ENCODE assay signal across 18 mouse cellular contexts in genomic region chr10:27344278-27344677, GRCm38 (mm10).
DNase-seq lines count a peak whose midpoint lies in the region; ATAC-seq and TF ChIP-seq lines count a peak whose summit lies in the region.
"Had no signal": no experiment of that assay in that cellular context is flagged by ENCODE, and none has a peak within 500 bp of the region (broad histone marks: within the 10 kb centered on the region; RNA-seq: fewer than 3 reads in every experiment).

No protein-coding gene starts in this region.

- no peaks in the 10 kb centered on the region for H3K36me3 ChIP-seq in forebrain, postnatal 0 days (ENCODE audit: insufficient read depth)
- no peaks in the 10 kb centered on the region for H3K36me3 ChIP-seq in midbrain, embryonic 15.5 days (replicated peaks)
- H3K36me3 ChIP-seq: intestine, embryonic 15.5 days; liver, embryonic 13.5 days had no signal

- TF ChIP-seq CTCF in forebrain, postnatal 0 days (IDR thresholded peaks at IDR 0.05; ENCODE audit: low read depth), result no peak

- no peaks in the 10 kb centered on the region for H3K4me1 ChIP-seq in forebrain, postnatal 0 days (ENCODE audit: insufficient read depth)
- no peaks in the 10 kb centered on the region for H3K4me1 ChIP-seq in midbrain, embryonic 15.5 days
- H3K4me1 ChIP-seq: intestine, embryonic 15.5 days; liver, embryonic 13.5 days had no signal

- peaks cover 4% of the 10 kb centered on the region; the same call in 1 of the 2 replicates for H3K9me3 ChIP-seq in forebrain, postnatal 0 days (ENCODE audit: low read length)
- H3K9me3 ChIP-seq in midbrain, embryonic 15.5 days, result no peaks in the 10 kb centered on the region
- H3K9me3 ChIP-seq: intestine, embryonic 15.5 days; liver, embryonic 13.5 days had no signal

- ATAC-seq in forebrain, postnatal 0 days, result peak; percentile 51; the same call in 1 of the 2 replicates
- ATAC-seq in midbrain, embryonic 15.5 days (replicated peaks), result peak; percentile 86
- ATAC-seq in erythroblast, adult 5-6 weeks (replicated peaks; ENCODE audit: low FRiP score, poor library complexity, severe bottlenecking), result no peak
- ATAC-seq: intestine, embryonic 15.5 days had no signal

- H3K4me3 ChIP-seq in forebrain, postnatal 0 days (ENCODE audit: low read depth, low read length), result no peak overlapping the region
- H3K4me3 ChIP-seq in midbrain, embryonic 15.5 days, result no peak overlapping the region
- H3K4me3 ChIP-seq: heart, adult 2 months; intestine, embryonic 15.5 days; liver, embryonic 13.5 days had no signal

- no peak overlapping the region for H3K4me2 ChIP-seq in forebrain, postnatal 0 days (ENCODE audit: low read depth)
- no peak overlapping the region for H3K4me2 ChIP-seq in midbrain, embryonic 15.5 days
- H3K4me2 ChIP-seq: intestine, embryonic 15.5 days; liver, embryonic 13.5 days had no signal

- no peaks in the 10 kb centered on the region for H3K27me3 ChIP-seq in forebrain, postnatal 0 days (ENCODE audit: insufficient read depth, low read length)
- H3K27me3 ChIP-seq in midbrain, embryonic 15.5 days (replicated peaks), result no peaks in the 10 kb centered on the region
- H3K27me3 ChIP-seq: CH12.LX; intestine, embryonic 15.5 days; liver, embryonic 13.5 days had no signal

- 37% methylated on average over 7 of the region's 7 CpGs for WGBS in forebrain, postnatal 0 days
- 37% methylated on average over 7 of the region's 7 CpGs for WGBS in midbrain, embryonic 15.5 days

- H3K27ac ChIP-seq in forebrain, postnatal 0 days (ENCODE audit: low read depth, low read length), result no peak overlapping the region
- H3K27ac ChIP-seq in midbrain, embryonic 15.5 days, result no peak overlapping the region
- H3K27ac ChIP-seq: heart, adult 2 months; intestine, embryonic 15.5 days; liver, embryonic 13.5 days had no signal

- no peak overlapping the region for H3K9ac ChIP-seq in forebrain, postnatal 0 days
- H3K9ac ChIP-seq in midbrain, embryonic 15.5 days, result no peak overlapping the region
- H3K9ac ChIP-seq: intestine, embryonic 15.5 days; liver, embryonic 13.5 days had no signal

- DNase-seq in cerebellum, postnatal 10 days, result peak; percentile 10 to 13
- DNase-seq in cerebellum, postnatal 36 days, result no peak
- peak; percentile 43 for DNase-seq in embryo, embryonic 10 days (ENCODE audit: low spot score)
- no peak for DNase-seq in forebrain, postnatal 0 days
- DNase-seq in left cerebral cortex, adult 9 months (ENCODE audit: low spot score in 2 of 2), result no peak
- no peak for DNase-seq in cerebellum, adult 11 months
- DNase-seq: cerebellum, adult 9-10 months; heart, adult 2 months; kidney, postnatal 10 days; layer of hippocampus, adult 9-11 months; liver, embryonic 13.5 days; lung, postnatal 10 days; right cerebral cortex, postnatal 25 days; thymus, adult 2 months had no signal

Comparison
In these comparisons a context has a peak if more than half of its experiments do, and no peak if none do; other contexts are left out.
1. DNase-seq: peak in cerebellum, postnatal 10 days (2 of 2) and embryo, embryonic 10 days (single experiment); none in cerebellum, postnatal 36 days (0 of 2), forebrain, postnatal 0 days (single experiment), left cerebral cortex, adult 9 months (0 of 2) and cerebellum, adult 11 months (single experiment).